Mouse (Mus musculus): ENCODE measurements around the gene Plcl1. TPM values are rescaled to one million over a fixed set of nuclear protein-coding genes. Genes with fewer than 3 reads are reported as not detected.
A peak's percentile ranks its signal among the peaks of the same experiment; 100 is the strongest.

The Plcl1 gene
- polyA plus RNA-seq, 1 experiment from 2014 or later, result 1.7 TPM

- DNase-seq (ENCODE audit: low spot score, missing footprints) (peak; percentile 88), ATAC-seq (ENCODE audit: low FRiP score) (peak; percentile 31)
- Histone ChIP-seq H3K27me3 (ENCODE audit: control insufficient read depth, insufficient read depth, low read length) (no peaks in the 10 kb centered on the region; the same call in 1 of the 2 replicates), H3K4me1 (ENCODE audit: control insufficient read depth, insufficient read depth, low read length) (peaks cover 17% of the 10 kb centered on the region), H3K4me2 (no peak overlapping the region; the same call in 1 of the 2 replicates), H3K27ac (ENCODE audit: low read depth, low read length) (no peak overlapping the region), H3K9ac (ENCODE audit: low read length) (no peak overlapping the region; the same call in 1 of the 2 replicates), H3K9me3 (ENCODE audit: control insufficient read depth, low read length) (no peaks in the 10 kb centered on the region), H3K36me3 (ENCODE audit: control insufficient read depth, insufficient read depth, low read length) (no peaks in the 10 kb centered on the region), H3K4me3 (ENCODE audit: low read depth, low read length) (no peak overlapping the region)
- 36% methylated on average over 5 of the region's 5 CpGs for WGBS
These were observed 261.1 kb downstream of the Plcl1 start for GRCm38 (mm10) chr1:55666798-55667197.

GRCm38 (mm10) chr1:55668622-55669237 lies 263.0 kb downstream of the Plcl1 start:
- 61% methylated on average over 4 of the region's 4 CpGs for WGBS
- no peak overlapping the region for H3K27ac ChIP-seq (ENCODE audit: low read depth, low read length)

GRCm38 (mm10) chr1:55682676-55683075 lies 277.0 kb downstream of the Plcl1 start:
- H3K4me3 ChIP-seq (ENCODE audit: low read depth, low read length), result no peak overlapping the region
- DNase-seq (ENCODE audit: low spot score, missing footprints), result no peak
- no peaks in the 10 kb centered on the region for H3K9me3 ChIP-seq (ENCODE audit: control insufficient read depth, low read length)
- H3K9ac ChIP-seq (ENCODE audit: low read length), result no peak overlapping the region
- no peaks in the 10 kb centered on the region for H3K27me3 ChIP-seq (ENCODE audit: control insufficient read depth, insufficient read depth, low read length)
- no peaks in the 10 kb centered on the region for H3K36me3 ChIP-seq (ENCODE audit: control insufficient read depth, insufficient read depth, low read length)
- ATAC-seq (ENCODE audit: low FRiP score), result no peak
- no peak overlapping the region for H3K4me2 ChIP-seq
- 93% methylated on average over 3 of the region's 3 CpGs for WGBS
- H3K4me1 ChIP-seq (ENCODE audit: control insufficient read depth, insufficient read depth, low read length), result no peaks in the 10 kb centered on the region; the same call in 1 of the 2 replicates
- H3K27ac ChIP-seq (ENCODE audit: low read depth, low read length), result no peak overlapping the region

More at GRCm38 (mm10) chr1:55668622-55669237, 263.0 kb downstream of the Plcl1 start:
- DNase-seq (ENCODE audit: low spot score, missing footprints) (no peak), ATAC-seq (ENCODE audit: low FRiP score) (no peak)
- H3K9ac ChIP-seq (ENCODE audit: low read length), result no peak overlapping the region
- no peak overlapping the region for H3K4me3 ChIP-seq (ENCODE audit: low read depth, low read length)
- peaks cover 17% of the 10 kb centered on the region for H3K4me1 ChIP-seq (ENCODE audit: control insufficient read depth, insufficient read depth, low read length)
- no peaks in the 10 kb centered on the region; the same call in 1 of the 2 replicates for H3K27me3 ChIP-seq (ENCODE audit: control insufficient read depth, insufficient read depth, low read length)
- no peaks in the 10 kb centered on the region for H3K9me3 ChIP-seq (ENCODE audit: control insufficient read depth, low read length)
- H3K36me3 ChIP-seq (ENCODE audit: control insufficient read depth, insufficient read depth, low read length), result no peaks in the 10 kb centered on the region
- no peak overlapping the region for H3K4me2 ChIP-seq

GRCm38 (mm10) chr1:55686261-55686660 lies 280.5 kb downstream of the Plcl1 start:
- Histone ChIP-seq H3K9ac (ENCODE audit: low read length) (no peak overlapping the region), H3K4me2 (no peak overlapping the region), H3K4me3 (ENCODE audit: low read depth, low read length) (no peak overlapping the region), H3K27me3 (ENCODE audit: control insufficient read depth, insufficient read depth, low read length) (no peaks in the 10 kb centered on the region; the same call in 1 of the 2 replicates), H3K4me1 (ENCODE audit: control insufficient read depth, insufficient read depth, low read length) (no peaks in the 10 kb centered on the region; the same call in 1 of the 2 replicates), H3K27ac (ENCODE audit: low read depth, low read length) (no peak overlapping the region), H3K9me3 (ENCODE audit: control insufficient read depth, low read length) (no peaks in the 10 kb centered on the region), H3K36me3 (ENCODE audit: control insufficient read depth, insufficient read depth, low read length) (no peaks in the 10 kb centered on the region)
- 77% methylated on average over 5 of the region's 5 CpGs for WGBS
- no peak for ATAC-seq (ENCODE audit: low FRiP score)
- DNase-seq (ENCODE audit: low spot score, missing footprints), result no peak

DNA sequence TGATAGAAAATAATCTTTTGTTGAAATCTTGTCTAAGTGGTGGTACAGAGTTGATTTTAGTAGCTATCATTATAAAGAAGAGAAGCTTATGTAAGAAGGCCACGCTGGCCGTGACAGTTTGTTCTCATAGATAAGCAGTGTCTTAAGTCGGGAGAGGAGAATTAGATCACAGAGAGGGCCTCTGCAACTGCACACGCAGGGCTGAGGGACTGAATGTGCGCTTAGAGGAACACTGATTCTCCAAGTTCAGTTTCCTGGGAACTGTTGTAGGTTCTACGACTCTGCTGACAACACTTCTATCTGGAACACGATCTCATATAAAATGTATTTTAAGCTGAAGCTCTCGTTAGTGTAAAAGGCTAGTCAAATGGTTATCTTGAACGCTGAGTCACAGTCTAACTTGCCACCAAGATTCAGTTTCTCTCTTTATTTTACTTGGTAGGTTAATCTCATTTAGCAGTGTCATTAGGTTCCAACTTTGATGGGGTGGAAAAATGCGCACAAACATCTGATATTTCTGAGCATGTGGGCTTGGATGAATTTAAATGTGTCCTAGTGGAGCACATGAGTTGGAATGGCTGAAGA lies 288.0 kb downstream of the Plcl1 start:
- Histone ChIP-seq H3K4me1 (ENCODE audit: control insufficient read depth, insufficient read depth, low read length) (no peaks in the 10 kb centered on the region), H3K9me3 (ENCODE audit: control insufficient read depth, low read length) (no peaks in the 10 kb centered on the region), H3K27ac (ENCODE audit: low read depth, low read length) (no peak overlapping the region), H3K27me3 (ENCODE audit: control insufficient read depth, insufficient read depth, low read length) (peaks cover 10% of the 10 kb centered on the region), H3K4me3 (ENCODE audit: low read depth, low read length) (no peak overlapping the region), H3K4me2 (no peak overlapping the region), H3K36me3 (ENCODE audit: control insufficient read depth, insufficient read depth, low read length) (no peaks in the 10 kb centered on the region), H3K9ac (ENCODE audit: low read length) (no peak overlapping the region)
- ATAC-seq (ENCODE audit: low FRiP score) (no peak), DNase-seq (ENCODE audit: low spot score, missing footprints) (peak; percentile 74)
- WGBS, result 91% methylated on average over 10 of the region's 10 CpGs

GRCm38 (mm10) chr1:55696206-55696605 lies 290.5 kb downstream of the Plcl1 start:
- WGBS, result 92% methylated on average over 5 of the region's 5 CpGs
- Histone ChIP-seq H3K9ac (ENCODE audit: low read length) (no peak overlapping the region), H3K4me1 (ENCODE audit: control insufficient read depth, insufficient read depth, low read length) (peaks cover 3% of the 10 kb centered on the region; the same call in 1 of the 2 replicates), H3K27ac (ENCODE audit: low read depth, low read length) (no peak overlapping the region), H3K4me3 (ENCODE audit: low read depth, low read length) (no peak overlapping the region), H3K9me3 (ENCODE audit: control insufficient read depth, low read length) (no peaks in the 10 kb centered on the region), H3K36me3 (ENCODE audit: control insufficient read depth, insufficient read depth, low read length) (no peaks in the 10 kb centered on the region), H3K4me2 (no peak overlapping the region), H3K27me3 (ENCODE audit: control insufficient read depth, insufficient read depth, low read length) (peaks cover 14% of the 10 kb centered on the region)
- ATAC-seq (ENCODE audit: low FRiP score), result no peak
- no peak for DNase-seq (ENCODE audit: low spot score, missing footprints)

DNA sequence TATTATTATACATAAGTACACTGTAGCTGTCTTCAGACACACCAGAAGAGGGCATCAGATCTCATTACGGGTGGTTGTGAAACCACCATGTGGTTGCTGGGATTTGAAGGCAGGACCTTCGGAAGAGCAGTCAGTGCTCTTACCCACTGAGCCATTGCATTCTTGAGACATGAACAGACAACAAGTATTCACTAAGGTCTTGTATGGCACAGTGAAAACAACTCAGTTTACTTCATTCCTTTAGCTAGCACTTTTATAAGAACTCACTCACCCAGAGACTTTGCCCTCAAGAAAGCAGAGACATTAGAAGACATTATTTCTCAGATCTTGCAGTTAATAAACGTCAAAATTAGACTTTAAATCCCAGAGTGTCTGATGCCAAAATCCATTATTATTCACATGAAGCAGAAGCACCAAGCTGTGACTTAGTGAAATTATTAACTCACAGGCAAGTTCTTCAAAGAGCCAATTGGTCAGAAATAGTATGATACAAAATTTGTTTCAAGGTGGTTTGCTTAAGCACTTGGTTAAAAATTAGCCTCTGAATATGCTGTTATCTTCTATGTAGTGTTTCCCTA lies 293.8 kb downstream of the Plcl1 start:
- Histone ChIP-seq H3K27me3 (ENCODE audit: control insufficient read depth, insufficient read depth, low read length) (peaks cover 14% of the 10 kb centered on the region), H3K36me3 (ENCODE audit: control insufficient read depth, insufficient read depth, low read length) (no peaks in the 10 kb centered on the region), H3K9ac (ENCODE audit: low read length) (no peak overlapping the region), H3K4me1 (ENCODE audit: control insufficient read depth, insufficient read depth, low read length) (peaks cover 3% of the 10 kb centered on the region), H3K4me2 (no peak overlapping the region), H3K9me3 (ENCODE audit: control insufficient read depth, low read length) (no peaks in the 10 kb centered on the region), H3K27ac (ENCODE audit: low read depth, low read length) (no peak overlapping the region), H3K4me3 (ENCODE audit: low read depth, low read length) (no peak overlapping the region)
- no peak for DNase-seq (ENCODE audit: low spot score, missing footprints)
- 75% methylated on average over 3 of the region's 3 CpGs for WGBS
- ATAC-seq (ENCODE audit: low FRiP score), result no peak

DNA sequence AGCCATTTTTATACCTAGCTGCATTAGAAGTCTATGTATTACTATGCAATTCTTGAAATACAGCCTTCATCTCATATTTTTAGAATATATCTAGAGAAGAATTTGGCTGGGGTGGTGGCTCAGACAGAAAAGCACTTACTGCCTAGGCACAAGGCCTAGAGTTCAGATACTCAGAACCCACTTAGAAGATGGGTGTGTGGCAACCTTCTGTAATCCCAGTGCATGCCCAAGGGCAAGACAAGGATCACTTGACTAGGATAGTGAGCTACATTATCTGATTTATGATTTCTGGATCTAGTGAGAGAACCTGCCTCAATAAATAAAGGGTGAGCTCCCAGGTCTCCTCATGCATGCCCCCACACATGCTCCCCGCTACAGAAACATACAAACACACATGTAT lies 294.3 kb downstream of the Plcl1 start:
- no peak overlapping the region for H3K4me3 ChIP-seq (ENCODE audit: low read depth, low read length)
- no peak overlapping the region for H3K4me2 ChIP-seq
- peaks cover 14% of the 10 kb centered on the region for H3K27me3 ChIP-seq (ENCODE audit: control insufficient read depth, insufficient read depth, low read length)
- H3K4me1 ChIP-seq (ENCODE audit: control insufficient read depth, insufficient read depth, low read length), result peaks cover 9% of the 10 kb centered on the region
- no peaks in the 10 kb centered on the region for H3K9me3 ChIP-seq (ENCODE audit: control insufficient read depth, low read length)
- DNase-seq (ENCODE audit: low spot score, missing footprints) (no peak), ATAC-seq (ENCODE audit: low FRiP score) (no peak)
- H3K36me3 ChIP-seq (ENCODE audit: control insufficient read depth, insufficient read depth, low read length), result no peaks in the 10 kb centered on the region
- WGBS, result 91% methylated on average over 1 of the region's 1 CpGs
- H3K27ac ChIP-seq (ENCODE audit: low read depth, low read length), result no peak overlapping the region
- no peak overlapping the region for H3K9ac ChIP-seq (ENCODE audit: low read length)

- WGBS, result 17% methylated on average over 6 of the region's 6 CpGs
- Histone ChIP-seq H3K4me2 (no peak overlapping the region), H3K4me3 (ENCODE audit: low read depth, low read length) (no peak overlapping the region), H3K9me3 (ENCODE audit: control insufficient read depth, low read length) (no peaks in the 10 kb centered on the region), H3K36me3 (ENCODE audit: control insufficient read depth, insufficient read depth, low read length) (no peaks in the 10 kb centered on the region), H3K4me1 (ENCODE audit: control insufficient read depth, insufficient read depth, low read length) (peaks cover 16% of the 10 kb centered on the region), H3K9ac (ENCODE audit: low read length) (no peak overlapping the region), H3K27ac (ENCODE audit: low read depth, low read length) (no peak overlapping the region), H3K27me3 (ENCODE audit: control insufficient read depth, insufficient read depth, low read length) (peaks cover 14% of the 10 kb centered on the region)
- ATAC-seq (ENCODE audit: low FRiP score), result 0 out of 2 replicates have a peak, but pooled peaks have one; percentile 17
- DNase-seq (ENCODE audit: low spot score, missing footprints), result peak; percentile 87
These were observed 295.0 kb downstream of the Plcl1 start for GRCm38 (mm10) chr1:55700726-55701125.

Measured in midbrain, embryonic 11.5 days (tissue).